Mouse (Mus musculus) midbrain, embryonic 15.5 days (tissue): Measurements from ENCODE around the gene Gm10142. TPM values are rescaled to one million over a fixed set of nuclear protein-coding genes. Genes with fewer than 3 reads are reported as not detected.
"Not testable (repeated sequence)": the region's sequence is repeated elsewhere in the genome, so short reads cannot be mapped to it uniquely, and the experiment has no call there.

ENCODE experiments used
- ATAC-seq: fragments of 200-750 bp; cut with Nextera tagmentation; replicated peaks from 2 replicates; pipeline ENCODE4 v1.8.0; 2017; ENCODE audit warnings: moderate TSS enrichment
- H3K27ac ChIP-seq: fragments of 300-500 bp; sonication (generic); 2 replicates; pipeline ENCODE4 v1.5.1; 2015; ENCODE audit warnings: mild to moderate bottlenecking, inconsistent platforms
- H3K27me3 ChIP-seq: fragments of 300-500 bp; sonication (generic); replicated peaks from 2 replicates; pipeline ENCODE4 v1.6.1; 2015; ENCODE audit warnings: inconsistent platforms
- H3K36me3 ChIP-seq: fragments of 300-500 bp; sonication (generic); replicated peaks from 2 replicates; pipeline ENCODE4 v1.6.1; 2015; ENCODE audit warnings: inconsistent platforms
- H3K4me1 ChIP-seq: fragments of 300-500 bp; sonication (generic); 2 replicates; pipeline ENCODE4 v1.6.1; 2015; ENCODE audit warnings: inconsistent platforms
- H3K4me2 ChIP-seq: fragments of 300-500 bp; sonication (generic); 2 replicates; pipeline ENCODE4 v1.6.1; 2015; ENCODE audit warnings: inconsistent platforms, mild to moderate bottlenecking, moderate library complexity
- H3K4me3 ChIP-seq: fragments of 300-500 bp; sonication (generic); 2 replicates; pipeline ENCODE4 v1.5.1; 2015; ENCODE audit warnings: mild to moderate bottlenecking, inconsistent platforms
- H3K9ac ChIP-seq: fragments of 300-500 bp; sonication (generic); 2 replicates; pipeline ENCODE4 v1.6.1; 2015; ENCODE audit warnings: mild to moderate bottlenecking, inconsistent platforms
- H3K9me3 ChIP-seq: fragments of 300-500 bp; sonication (generic); 2 replicates; pipeline ENCODE4 v1.6.1; 2016; ENCODE audit warnings: inconsistent platforms
- WGBS: fragments of 180-500 bp; shearing (Covaris S2); methylation state at CpG from one replicate; pipeline ENCODE4 v1.1.7; 2015; ENCODE audit warnings: mixed read lengths; 5-methylcytosine and 5-hydroxymethylcytosine counted together
- polyA plus RNA-seq: library from polyadenylated mRNA; unstranded; fragments of >200 nt; fragmentation: Nextera tagmentation; extraction: Ambion mirVana; gene quantifications from 2 replicates; pipeline ENCODE4 v1.2.1, GENCODE M21; 2015

Gm10142 gene
- polyA plus RNA-seq, 1 experiment from 2014 or later, result not detected

GRCm38 (mm10) chr10:77706326-77706725, 9.3 kb upstream of the Gm10142 start, which contains the start of gene Gm10272:
Gene Gm10272 (plus strand): TSS chr10:77706626.
- 92% methylated on average over 1 of the region's 1 CpGs for WGBS
- ATAC-seq, result no peak
- Histone ChIP-seq H3K4me1 (no peaks in the 10 kb centered on the region), H3K27ac (no peak within 1 kb of the TSS), H3K4me2 (no peak within 1 kb of the TSS), H3K9me3 (no peaks in the 10 kb centered on the region), H3K4me3 (no peak within 1 kb of the TSS), H3K27me3 (no peaks in the 10 kb centered on the region), H3K9ac (no peak within 1 kb of the TSS), H3K36me3 (no peaks in the 10 kb centered on the region)

GRCm38 (mm10) chr10:77709831-77710230, 5.8 kb upstream of the Gm10142 start:
- Histone ChIP-seq H3K27me3 (no peaks in the 10 kb centered on the region), H3K4me2 (no peak overlapping the region), H3K9ac (no peak overlapping the region), H3K4me1 (no peaks in the 10 kb centered on the region), H3K36me3 (no peaks in the 10 kb centered on the region), H3K4me3 (no peak overlapping the region), H3K27ac (no peak overlapping the region), H3K9me3 (no peaks in the 10 kb centered on the region)
- no peak for ATAC-seq
- 78% methylated on average over 3 of the region's 3 CpGs for WGBS

- not testable (repeated sequence) for H3K27ac ChIP-seq, ATAC-seq, H3K27me3 ChIP-seq, H3K4me2 ChIP-seq, H3K4me3 ChIP-seq, H3K9me3 ChIP-seq, H3K4me1 ChIP-seq, H3K9ac ChIP-seq, H3K36me3 ChIP-seq
Measured at GRCm38 (mm10) chr10:77711157-77711556, 4.5 kb upstream of the Gm10142 start, which contains the start of gene Gm10024. Gene Gm10024 (plus strand): TSS chr10:77711457.

DNA sequence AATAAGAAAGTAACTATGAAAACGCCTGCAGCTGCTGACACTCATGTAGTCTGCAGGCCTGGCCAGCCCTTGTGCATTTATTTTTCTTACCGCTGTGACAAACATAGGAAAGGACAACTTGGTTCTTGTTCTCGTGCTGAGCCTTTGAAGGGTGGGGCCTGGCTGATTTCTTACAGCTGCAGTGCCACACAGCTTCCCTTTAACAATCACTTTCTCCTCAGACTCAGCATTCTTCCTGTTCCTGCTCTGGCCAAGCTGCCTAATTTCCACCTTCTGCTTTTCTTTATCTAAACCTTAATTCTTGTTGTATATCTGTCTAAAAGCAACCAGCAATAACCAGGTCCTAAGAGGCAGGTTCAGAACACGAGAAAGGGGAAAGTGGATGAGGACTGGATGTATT, 1.9 kb upstream of the Gm10142 start:
- Histone ChIP-seq H3K36me3 (no peaks in the 10 kb centered on the region), H3K4me1 (no peaks in the 10 kb centered on the region), H3K9me3 (no peaks in the 10 kb centered on the region), H3K9ac (no peak overlapping the region), H3K4me3 (no peak overlapping the region), H3K27ac (no peak overlapping the region), H3K4me2 (no peak overlapping the region), H3K27me3 (no peaks in the 10 kb centered on the region)
- 72% methylated on average over 4 of the region's 4 CpGs for WGBS
- ATAC-seq, result no peak

- not testable (repeated sequence) for H3K36me3 ChIP-seq, H3K27ac ChIP-seq, H3K4me1 ChIP-seq, H3K9ac ChIP-seq, H3K9me3 ChIP-seq, H3K4me2 ChIP-seq, H3K4me3 ChIP-seq, H3K27me3 ChIP-seq, ATAC-seq
- 81% methylated on average over 1 of the region's 1 CpGs for WGBS
Measured at GRCm38 (mm10) chr10:77720299-77720698, 4.7 kb downstream of the Gm10142 start, which contains the start of gene Krtap12-1. Gene Krtap12-1 (plus strand): TSS chr10:77720599.

- no peak for ATAC-seq
- WGBS, result 81% methylated on average over 8 of the region's 8 CpGs
- no peak overlapping the region for H3K9ac ChIP-seq
- no peaks in the 10 kb centered on the region for H3K27me3 ChIP-seq
- no peak overlapping the region for H3K27ac ChIP-seq
- no peak overlapping the region for H3K4me2 ChIP-seq
- H3K36me3 ChIP-seq, result no peaks in the 10 kb centered on the region
- H3K9me3 ChIP-seq, result no peaks in the 10 kb centered on the region
- H3K4me3 ChIP-seq, result no peak overlapping the region
- H3K4me1 ChIP-seq, result no peaks in the 10 kb centered on the region
Measured at GRCm38 (mm10) chr10:77724855-77725254, 9.2 kb downstream of the Gm10142 start.

DNA sequence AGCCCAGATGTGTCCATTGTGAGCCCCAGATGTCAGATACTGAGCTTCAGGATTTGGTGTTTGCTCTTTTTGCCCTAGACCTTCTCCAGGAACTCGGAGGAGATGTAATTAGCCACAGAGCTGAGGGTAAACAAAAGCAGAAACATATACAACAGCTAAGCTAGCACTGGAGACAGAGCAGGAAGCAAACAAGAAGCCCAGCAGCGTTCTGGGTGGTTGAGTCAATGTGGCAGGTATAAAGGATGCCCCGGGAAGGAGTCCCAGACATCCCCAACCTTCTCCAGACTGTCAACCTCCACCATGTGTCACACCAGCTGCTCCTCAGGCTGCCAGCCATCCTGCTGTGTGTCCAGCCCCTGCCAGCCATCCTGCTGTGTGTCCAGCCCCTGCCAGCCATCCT, 10.6 kb downstream of the Gm10142 start, which contains the start of gene Gm10100:
TSS of gene Gm10100 (plus strand) at position 301 of the 400 bp plus-strand sequence.
- Histone ChIP-seq H3K27me3 (no peaks in the 10 kb centered on the region), H3K27ac (no peak within 1 kb of the TSS), H3K4me1 (no peaks in the 10 kb centered on the region), H3K4me2 (no peak within 1 kb of the TSS), H3K9me3 (no peaks in the 10 kb centered on the region), H3K36me3 (no peaks in the 10 kb centered on the region), H3K4me3 (no peak within 1 kb of the TSS), H3K9ac (no peak within 1 kb of the TSS)
- no peak for ATAC-seq
- 44% methylated on average over 3 of the region's 3 CpGs for WGBS

GRCm38 (mm10) chr10:77728280-77728679, 12.7 kb downstream of the Gm10142 start:
- no peaks in the 10 kb centered on the region for H3K9me3 ChIP-seq
- no peaks in the 10 kb centered on the region for H3K4me1 ChIP-seq
- 74% methylated on average over 4 of the region's 4 CpGs for WGBS
- no peak overlapping the region for H3K9ac ChIP-seq
- no peak overlapping the region for H3K4me3 ChIP-seq
- ATAC-seq, result no peak
- H3K36me3 ChIP-seq, result no peaks in the 10 kb centered on the region
- no peak overlapping the region for H3K27ac ChIP-seq
- H3K4me2 ChIP-seq, result no peak overlapping the region
- no peaks in the 10 kb centered on the region for H3K27me3 ChIP-seq

- ATAC-seq, result no peak
- Histone ChIP-seq H3K4me1 (no peaks in the 10 kb centered on the region), H3K4me3 (no peak overlapping the region), H3K9ac (no peak overlapping the region), H3K27me3 (no peaks in the 10 kb centered on the region), H3K36me3 (no peaks in the 10 kb centered on the region), H3K27ac (no peak overlapping the region), H3K9me3 (no peaks in the 10 kb centered on the region), H3K4me2 (no peak overlapping the region)
- WGBS, result 55% methylated on average over 4 of the region's 4 CpGs
Measured at GRCm38 (mm10) chr10:77729241-77729640, 13.6 kb downstream of the Gm10142 start.

GRCm38 (mm10) chr10:77735928-77736327, 20.3 kb downstream of the Gm10142 start:
- no peak overlapping the region for H3K27ac ChIP-seq
- no peaks in the 10 kb centered on the region for H3K36me3 ChIP-seq
- no peak overlapping the region for H3K9ac ChIP-seq
- ATAC-seq, result no peak
- H3K27me3 ChIP-seq, result no peaks in the 10 kb centered on the region
- H3K9me3 ChIP-seq, result no peaks in the 10 kb centered on the region
- H3K4me1 ChIP-seq, result no peaks in the 10 kb centered on the region
- no peak overlapping the region for H3K4me3 ChIP-seq
- H3K4me2 ChIP-seq, result no peak overlapping the region
- 96% methylated on average over 1 of the region's 1 CpGs for WGBS

GRCm38 (mm10) chr10:77738929-77739328, 23.3 kb downstream of the Gm10142 start:
- Histone ChIP-seq H3K4me3 (no peak overlapping the region), H3K4me1 (no peaks in the 10 kb centered on the region), H3K4me2 (no peak overlapping the region), H3K9ac (no peak overlapping the region), H3K27ac (no peak overlapping the region), H3K27me3 (no peaks in the 10 kb centered on the region), H3K36me3 (no peaks in the 10 kb centered on the region), H3K9me3 (no peaks in the 10 kb centered on the region)
- no peak for ATAC-seq
- WGBS, result 91% methylated on average over 4 of the region's 4 CpGs

- H3K9ac ChIP-seq, H3K4me3 ChIP-seq, H3K27me3 ChIP-seq, H3K9me3 ChIP-seq, H3K4me1 ChIP-seq, ATAC-seq, H3K36me3 ChIP-seq, H3K27ac ChIP-seq, H3K4me2 ChIP-seq: not testable (repeated sequence)
- WGBS, result 52% methylated on average over 5 of the region's 5 CpGs
Measured at GRCm38 (mm10) chr10:77741924-77742688, 26.5 kb downstream of the Gm10142 start, which contains the start of gene Gm18596. Gene Gm18596 (minus strand): TSS chr10:77742638.

DNA sequence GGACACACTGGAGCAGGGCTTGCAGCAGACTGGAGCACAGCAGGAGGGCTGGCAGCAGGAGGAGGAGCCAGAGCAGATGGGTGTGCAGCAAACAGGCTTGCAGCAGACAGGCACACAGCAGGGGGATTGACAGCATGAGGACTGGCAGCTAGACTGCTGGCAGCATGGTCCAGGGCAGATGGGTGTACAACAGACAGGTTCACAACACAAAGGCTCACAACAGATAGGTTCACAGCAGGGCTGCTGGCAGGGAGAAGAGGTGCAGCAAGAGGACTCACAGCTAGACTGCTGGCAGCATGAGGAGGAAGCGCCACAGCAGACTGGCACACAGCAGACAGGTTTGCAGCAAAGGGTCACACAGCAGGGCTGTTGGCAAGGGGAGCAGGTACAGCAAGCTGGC, 35.1 kb downstream of the Gm10142 start:
- not testable (repeated sequence) for H3K4me2 ChIP-seq, H3K4me1 ChIP-seq, H3K36me3 ChIP-seq, H3K9ac ChIP-seq, ATAC-seq, H3K9me3 ChIP-seq, H3K4me3 ChIP-seq, H3K27ac ChIP-seq, H3K27me3 ChIP-seq
- WGBS, result 68% methylated on average over 1 of the region's 1 CpGs
